20 mouse cellular contexts compared by ENCODE assay signal in the genomic region with DNA sequence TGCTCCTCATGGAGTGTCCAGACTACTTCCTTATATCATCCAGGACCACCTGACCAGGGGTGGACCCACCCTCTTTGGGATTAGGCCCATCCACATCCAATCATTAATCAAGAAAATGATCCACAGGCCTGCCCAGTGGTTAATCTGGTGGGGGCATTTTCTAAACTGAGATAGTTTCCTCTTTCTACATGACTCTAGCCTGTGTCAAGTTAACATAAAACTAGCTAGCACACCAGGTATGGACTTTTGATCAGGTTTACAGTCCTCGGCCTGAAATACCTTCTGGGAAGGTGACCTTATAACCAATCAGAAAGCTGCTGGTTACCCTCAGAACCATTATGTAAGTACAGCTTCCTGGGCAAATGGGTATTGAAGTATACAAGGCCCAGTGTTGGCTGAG.
"Had no signal": no experiment of that assay in that cellular context is flagged by ENCODE, and none has a peak within 500 bp of the region (broad histone marks: within the 10 kb centered on the region; RNA-seq: fewer than 3 reads in every experiment).

No protein-coding gene starts in this region.

- H3K36me3 ChIP-seq: limb, embryonic 10.5 days; limb, embryonic 13.5 days; liver, embryonic 13.5 days; lung, embryonic 15.5 days; midbrain, embryonic 13.5 days; neural tube, embryonic 13.5 days had no signal

- DNase-seq: layer of hippocampus, adult 9-11 months; liver, embryonic 13.5 days; lung, adult 18-20 months; lung, postnatal 10 days; lung, postnatal 36 days; retina, postnatal 1 day; right cerebral cortex, postnatal 25 days; thymus, adult 18-20 months; thymus, postnatal 36 days had no signal

- H3K9me3 ChIP-seq: limb, embryonic 10.5 days; limb, embryonic 13.5 days; liver, embryonic 13.5 days; lung, embryonic 15.5 days; megakaryocyte, embryonic 14.5 days; midbrain, embryonic 10.5 days; midbrain, embryonic 13.5 days; neural tube, embryonic 13.5 days had no signal

- H3K4me1 ChIP-seq: limb, embryonic 10.5 days; limb, embryonic 13.5 days; lung, embryonic 15.5 days; midbrain, embryonic 10.5 days; midbrain, embryonic 13.5 days; neural tube, embryonic 13.5 days had no signal

- ATAC-seq: intestine, postnatal 0 days; midbrain, embryonic 13.5 days; midbrain, embryonic 16.5 days had no signal

- H3K4me3 ChIP-seq: layer of hippocampus, adult 2 months; limb, embryonic 10.5 days; limb, embryonic 13.5 days; liver, embryonic 13.5 days; lung, embryonic 15.5 days; megakaryocyte, embryonic 14.5 days; midbrain, embryonic 10.5 days; midbrain, embryonic 13.5 days; myocyte; neural tube, embryonic 13.5 days had no signal

- H3K27me3 ChIP-seq: limb, embryonic 13.5 days; liver, embryonic 13.5 days; lung, embryonic 15.5 days; megakaryocyte, embryonic 14.5 days; midbrain, embryonic 13.5 days; neural tube, embryonic 13.5 days had no signal

- H3K9ac ChIP-seq: limb, embryonic 13.5 days; liver, embryonic 13.5 days; lung, embryonic 15.5 days; midbrain, embryonic 13.5 days; neural tube, embryonic 13.5 days had no signal

- H3K27ac ChIP-seq: layer of hippocampus, adult 2 months; limb, embryonic 10.5 days; limb, embryonic 13.5 days; liver, embryonic 13.5 days; lung, embryonic 15.5 days; midbrain, embryonic 10.5 days; midbrain, embryonic 13.5 days; neural tube, embryonic 13.5 days had no signal

- H3K4me2 ChIP-seq: limb, embryonic 13.5 days; liver, embryonic 13.5 days; lung, embryonic 15.5 days; midbrain, embryonic 13.5 days; neural tube, embryonic 13.5 days had no signal
